Mouse (Mus musculus) gonadal fat pad, adult 2 months (tissue): ENCODE results near the gene Prim2. TPM values are rescaled to one million over a fixed set of nuclear protein-coding genes. Genes with fewer than 3 reads are reported as not detected.

Experiments used
- DNase-seq: peaks from one replicate; pipeline ENCODE4 v3.0.0-alpha.2; 2012; ENCODE audit warnings: low read depth
- polyA plus RNA-seq: library from polyadenylated mRNA; depleted of rRNA; stranded (reverse); fragments of >200 nt; gene quantifications from 2 replicates; pipeline ENCODE4 v1.2.3, GENCODE M21; 2012; rRNA removed

The Prim2 gene
- polyA plus RNA-seq, 1 experiment = 4.7 TPM

DNA sequence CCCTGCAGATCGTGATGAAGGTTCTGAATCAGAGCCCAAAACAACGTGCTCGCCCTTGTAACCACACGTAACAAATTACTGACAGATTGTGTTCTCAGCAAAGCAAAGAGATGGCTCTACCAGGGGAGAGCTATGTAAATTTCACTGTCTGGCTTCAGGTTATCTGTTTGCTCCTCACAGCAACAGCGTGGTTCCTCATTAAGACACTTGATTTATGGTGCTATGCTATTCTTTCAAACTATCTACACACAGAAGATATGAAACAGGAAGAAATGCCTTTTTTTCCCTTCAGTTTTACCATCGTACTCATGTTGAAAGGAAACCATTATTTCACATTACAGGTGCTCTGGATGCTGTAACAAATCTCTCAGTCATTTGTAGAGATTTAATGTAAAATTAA, 179.4 kb downstream of the Prim2 start:
- no peak for DNase-seq

DNA sequence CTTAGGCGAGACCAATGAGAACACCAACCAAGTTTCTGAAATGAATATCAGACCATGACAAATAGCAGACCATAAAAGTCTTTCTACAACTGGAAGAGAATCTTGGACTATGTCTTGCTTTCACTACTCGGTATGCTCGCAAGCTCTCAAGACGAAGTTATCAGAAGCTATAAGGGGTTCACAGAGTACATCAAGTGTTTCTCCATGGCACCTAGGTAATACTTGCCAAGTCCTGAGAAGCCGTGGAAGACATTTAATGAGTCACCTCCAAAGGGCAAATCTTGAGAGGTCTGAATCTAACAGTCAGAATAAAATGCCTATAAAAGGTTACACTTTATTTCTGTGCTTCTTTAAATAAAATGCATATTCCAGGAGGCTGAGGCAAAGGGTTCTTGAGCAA, 181.2 kb downstream of the Prim2 start:
- no peak for DNase-seq

DNA sequence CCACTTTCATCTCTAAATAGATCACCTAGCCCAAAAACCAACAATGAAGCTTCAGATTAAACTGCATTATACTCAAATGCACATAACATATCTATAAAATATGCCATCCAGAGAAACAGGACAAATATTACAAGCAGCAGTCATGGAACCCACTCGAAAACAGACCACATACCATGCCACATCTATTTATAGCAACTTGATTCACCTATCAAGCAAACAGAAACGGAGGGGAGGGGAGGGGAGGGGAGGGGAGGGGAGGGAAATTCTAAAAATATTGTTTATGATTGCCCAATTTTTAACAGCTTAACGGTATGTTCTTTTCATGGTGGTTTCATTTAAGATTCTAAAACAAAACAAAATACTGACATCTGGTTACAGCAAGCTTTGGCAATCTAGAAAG, 185.8 kb downstream of the Prim2 start:
- no peak for DNase-seq

DNA sequence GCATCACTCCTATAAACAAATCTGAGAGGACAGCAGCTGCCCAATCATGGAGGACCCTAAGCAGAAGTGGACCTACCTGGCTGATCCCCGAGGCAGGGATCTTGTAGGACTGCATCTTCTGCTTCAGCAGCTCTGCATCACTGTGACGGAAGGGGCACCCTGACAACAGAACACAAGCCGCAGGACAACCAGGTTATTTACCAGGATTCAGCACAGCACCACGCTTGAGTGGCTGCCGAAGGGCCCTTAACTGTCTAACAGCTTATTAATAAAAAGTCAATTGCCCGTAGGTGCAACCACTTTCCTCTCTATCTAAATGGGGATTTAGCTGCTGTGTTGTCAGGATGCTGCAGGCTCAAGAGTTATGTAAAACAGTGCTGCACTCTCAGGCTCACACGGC, 189.2 kb downstream of the Prim2 start:
- no peak for DNase-seq

DNA sequence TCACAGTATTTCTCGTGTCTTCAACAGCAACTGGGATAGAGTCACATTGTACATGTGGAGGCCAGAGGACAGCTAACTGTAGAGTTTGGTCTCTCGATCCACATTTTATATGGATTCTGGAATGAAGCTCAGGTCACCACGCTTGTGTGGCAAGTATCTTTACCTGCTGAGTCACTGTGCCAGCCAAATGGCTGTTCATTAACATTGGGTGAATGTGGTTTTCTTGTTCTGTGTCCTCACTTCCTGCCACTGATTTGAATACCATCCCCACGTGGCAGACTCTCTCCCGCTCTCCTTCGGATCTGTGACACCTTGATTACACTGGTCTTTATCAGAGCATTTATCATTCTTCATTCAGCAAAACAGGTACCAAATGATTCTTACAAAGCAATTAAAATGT, 198.5 kb downstream of the Prim2 start:
- DNase-seq = no peak

DNA sequence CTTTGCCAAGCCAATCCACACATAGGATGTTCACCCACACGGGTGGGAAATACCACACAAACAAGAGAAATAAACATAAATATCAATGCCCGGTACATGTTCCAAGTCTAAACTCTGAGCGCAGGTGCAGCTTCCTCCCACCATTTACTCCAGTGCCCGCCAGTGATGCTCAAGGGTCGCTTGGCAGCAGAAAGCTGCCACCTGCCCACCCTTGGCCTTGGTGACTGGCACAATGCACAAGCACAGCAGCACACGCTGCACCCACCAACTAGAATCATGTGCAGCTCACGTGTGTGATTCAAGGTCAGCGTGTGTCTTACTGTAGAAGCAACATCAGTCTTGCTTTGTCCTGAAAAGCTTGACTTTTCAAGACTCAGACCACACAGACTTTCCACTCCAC, 199.4 kb downstream of the Prim2 start:
- DNase-seq = no peak

DNA sequence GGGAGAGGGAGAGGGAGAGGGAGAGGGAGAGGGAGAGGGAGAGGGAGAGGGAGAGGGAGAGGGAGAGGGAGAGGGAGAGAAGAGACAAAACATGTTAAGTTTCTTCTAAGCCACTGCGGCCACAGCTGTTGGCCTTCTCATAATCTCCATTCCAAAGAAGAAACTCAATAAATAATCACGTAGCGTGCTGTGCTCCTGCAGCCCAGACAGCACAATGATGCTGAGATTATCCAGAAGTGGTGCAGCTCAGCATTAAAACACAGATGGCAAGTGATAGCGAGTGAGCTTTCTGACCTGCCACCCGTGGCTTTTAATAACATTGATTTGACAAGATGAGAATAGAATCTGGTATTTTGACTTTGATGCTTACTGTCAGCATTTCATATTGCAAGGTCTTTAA, 205.4 kb downstream of the Prim2 start:
- no peak for DNase-seq

DNA sequence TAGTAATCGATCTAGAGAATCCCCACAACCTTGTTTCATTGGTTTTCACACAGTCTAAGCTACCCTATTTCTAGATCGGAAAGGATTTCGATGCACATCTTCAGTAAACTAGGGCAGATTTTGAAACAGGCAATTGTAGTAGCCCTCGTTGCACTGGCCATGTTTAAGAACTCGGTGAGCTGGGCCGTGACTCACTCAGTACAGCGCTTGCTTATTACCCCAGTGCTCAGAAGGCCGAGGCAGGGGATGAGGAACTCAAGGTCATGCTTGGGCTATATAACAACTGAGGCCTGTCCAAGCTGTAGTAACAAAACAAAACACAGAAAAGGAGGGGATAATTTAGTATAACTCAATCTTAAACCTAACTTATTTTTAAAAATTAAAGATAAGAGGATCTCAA, 208.9 kb downstream of the Prim2 start:
- DNase-seq = no peak

DNA sequence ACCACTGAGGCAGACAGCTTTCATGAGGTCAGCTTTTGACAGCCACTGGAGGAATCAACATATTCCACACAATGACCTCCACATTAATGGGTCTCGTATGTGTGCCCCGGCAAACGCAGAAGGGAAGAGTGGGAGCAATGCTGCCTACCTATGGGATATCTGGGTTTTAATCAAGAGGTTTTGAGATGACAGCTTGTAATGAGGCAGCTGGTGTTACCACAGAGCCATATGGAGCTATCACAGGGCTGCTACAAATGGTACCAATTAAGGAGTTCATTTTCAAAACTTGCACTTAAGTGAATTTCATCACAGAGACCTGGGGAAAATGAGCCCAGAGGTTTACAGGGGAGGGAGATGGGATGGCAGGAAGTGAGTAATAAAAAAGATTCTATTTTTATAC, 209.3 kb downstream of the Prim2 start:
- DNase-seq = no peak

DNA sequence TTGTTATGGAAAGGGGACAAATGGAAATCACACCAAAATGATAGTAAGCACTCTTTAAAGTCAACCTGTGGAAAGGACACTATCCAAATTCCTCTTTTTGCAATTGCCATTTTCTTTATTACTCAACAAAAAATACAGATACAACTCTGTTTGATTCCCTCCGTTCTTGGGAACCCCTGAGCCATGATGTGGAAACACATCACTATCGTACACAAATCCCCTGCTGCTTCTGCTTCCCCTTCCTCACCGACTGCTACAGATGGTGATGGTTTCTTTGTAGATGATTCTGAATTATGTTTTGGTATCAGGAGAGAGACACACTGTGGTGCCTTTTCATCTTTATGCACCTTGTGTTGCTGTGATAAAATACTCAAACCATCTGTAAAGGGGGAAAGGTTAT, 210.6 kb downstream of the Prim2 start:
- DNase-seq = no peak

DNA sequence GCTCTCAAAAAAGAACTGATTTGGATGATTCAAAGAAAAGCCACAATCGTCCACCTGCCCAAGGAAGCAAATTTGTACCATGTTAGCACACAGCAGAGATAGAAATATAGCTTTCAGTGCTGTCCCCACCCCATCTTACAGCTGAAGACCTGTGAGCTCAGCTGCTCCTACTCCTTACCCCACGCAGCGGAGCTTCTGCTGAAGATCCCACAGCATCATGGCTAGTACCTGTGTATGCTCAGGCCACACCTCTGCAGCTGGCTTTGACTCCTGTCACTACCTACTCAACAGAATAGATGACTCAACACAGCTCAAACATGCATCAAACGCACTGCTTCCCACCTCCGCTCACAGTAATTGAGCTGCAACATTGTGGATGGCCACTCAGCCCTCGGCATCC, 215.3 kb downstream of the Prim2 start:
- DNase-seq = no peak

DNA sequence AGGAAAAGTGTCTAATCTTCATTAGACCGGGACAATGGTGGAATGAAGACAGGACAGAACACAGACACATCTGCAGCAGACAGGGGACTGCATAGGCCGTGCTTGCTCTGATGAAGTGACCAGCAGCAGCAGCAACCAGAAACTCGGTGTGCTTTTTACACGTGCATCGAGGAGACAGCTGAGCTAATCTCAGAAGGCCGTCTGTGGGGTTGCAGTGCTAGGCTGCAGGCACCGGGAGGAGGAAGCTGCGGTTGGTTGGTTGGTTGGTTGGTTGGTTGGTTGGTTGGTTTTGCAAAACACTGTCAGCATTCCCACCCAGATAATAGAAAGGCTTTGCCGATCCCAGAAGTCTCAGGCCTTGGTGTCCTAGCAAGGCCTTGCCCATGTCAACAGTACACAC, 216.3 kb downstream of the Prim2 start:
- DNase-seq = no peak

DNA sequence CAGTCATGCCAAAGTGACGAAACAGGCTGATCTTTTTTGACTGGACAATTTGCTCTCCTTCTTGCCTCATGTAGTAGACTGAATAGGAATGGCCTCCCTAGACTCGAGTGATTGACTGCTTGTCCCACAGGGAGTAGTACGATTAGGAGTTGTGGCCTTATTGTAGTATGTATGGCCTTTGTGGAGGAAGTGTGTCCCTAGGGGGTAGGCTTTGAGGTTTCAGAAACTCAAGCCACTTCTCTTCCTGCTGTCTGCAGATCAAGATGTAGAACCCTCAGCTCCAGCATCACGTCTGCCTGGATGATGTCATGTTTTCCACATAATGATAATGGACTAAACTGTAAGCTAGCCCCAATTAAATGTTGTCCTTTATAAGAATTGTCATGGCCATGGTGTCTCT, 222.4 kb downstream of the Prim2 start:
- DNase-seq = no peak

DNA sequence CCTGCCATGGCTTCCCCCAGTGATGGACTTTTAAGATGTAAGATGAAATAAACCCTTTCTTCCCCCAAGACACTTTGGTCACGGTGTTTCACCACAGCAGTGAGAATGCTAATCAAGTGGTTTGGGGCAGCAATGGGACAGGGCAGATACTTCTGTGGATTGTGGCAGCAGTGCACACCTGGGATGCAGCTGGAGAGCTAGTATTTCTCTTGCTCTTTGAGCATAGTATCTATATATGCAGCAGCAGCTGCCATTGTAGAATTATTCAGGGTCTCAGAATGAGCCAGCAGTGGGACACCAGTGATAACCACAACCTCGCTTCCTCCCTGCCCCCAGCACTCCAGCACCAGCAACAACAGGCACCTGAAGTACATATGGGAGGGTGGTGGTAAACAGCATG, 233.4 kb downstream of the Prim2 start:
- DNase-seq = no peak

Other genes starting within 250 kb of the Prim2 start
- 7.5 and 9.3 TPM in 2 replicates for gene Rab23, start 50.1 kb upstream of the Prim2 start, polyA plus RNA-seq
- 36.4 and 41.2 TPM in 2 replicates for gene Bag2, start 88.0 kb upstream of the Prim2 start, polyA plus RNA-seq
- 5.7 and 6.4 TPM in 2 replicates for gene Zfp451, start 144.8 kb upstream of the Prim2 start, polyA plus RNA-seq
- 0.18 and 0.47 TPM in 2 replicates for gene Bend6, start 238.0 kb upstream of the Prim2 start, polyA plus RNA-seq
- 43.0 and 44.7 TPM in 2 replicates for gene Dst, start 238.4 kb upstream of the Prim2 start, polyA plus RNA-seq